Mouse (Mus musculus) heart, embryonic 16.5 days (tissue): ENCODE data around the gene Top3b. TPM values are rescaled to one million over a fixed set of nuclear protein-coding genes. Genes with fewer than 3 reads are reported as not detected.

ENCODE experiments used
- ATAC-seq: fragments of 200-750 bp; cut with Nextera tagmentation; replicated peaks from 2 replicates; pipeline ENCODE4 v1.8.0; 2017; ENCODE audit warnings: moderate number of reproducible peaks; ENCODE audit not compliant: insufficient read depth, low FRiP score; ENCODE audit errors: extremely low read depth
- H3K27ac ChIP-seq: fragments of 300-500 bp; sonication (generic); 2 replicates; pipeline ENCODE4 v1.5.1; 2014; ENCODE audit warnings: mild to moderate bottlenecking, low read length, control low read depth, moderate library complexity
- H3K27me3 ChIP-seq: fragments of 300-500 bp; sonication (generic); 2 replicates; pipeline ENCODE4 v1.6.1; 2014; ENCODE audit warnings: low read length, mixed read lengths; ENCODE audit not compliant: control insufficient read depth, insufficient read depth
- H3K36me3 ChIP-seq: fragments of 300-500 bp; sonication (generic); 2 replicates; pipeline ENCODE4 v1.6.1; 2014; ENCODE audit not compliant: control insufficient read depth, insufficient read depth
- H3K4me1 ChIP-seq: fragments of 300-500 bp; sonication (generic); 2 replicates; pipeline ENCODE4 v1.6.1; 2014; ENCODE audit warnings: low read length, mixed read lengths; ENCODE audit not compliant: control insufficient read depth, insufficient read depth
- H3K4me2 ChIP-seq: fragments of 300-500 bp; sonication (generic); 2 replicates; pipeline ENCODE4 v1.6.1; 2014; ENCODE audit warnings: low read depth, mild to moderate bottlenecking, control low read depth, low read length
- H3K4me3 ChIP-seq: fragments of 300-500 bp; sonication (generic); 2 replicates; pipeline ENCODE4 v1.5.1; 2014; ENCODE audit warnings: mild to moderate bottlenecking, control low read depth, low read length
- H3K9ac ChIP-seq: fragments of 300-500 bp; sonication (generic); 2 replicates; pipeline ENCODE4 v1.6.1; 2014; ENCODE audit warnings: low read length, control low read depth
- H3K9me3 ChIP-seq: fragments of 300-500 bp; sonication (generic); replicated peaks from 2 replicates; pipeline ENCODE4 v1.6.1; 2016; ENCODE audit warnings: low read length; ENCODE audit not compliant: control insufficient read depth
- WGBS: fragments of 180-500 bp; shearing (Covaris S2); extraction: QIAGEN DNeasy Blood & Tissue Kit; methylation state at CpG from one replicate; pipeline ENCODE4 v1.1.7; 2014; 5-methylcytosine and 5-hydroxymethylcytosine counted together
- polyA plus RNA-seq: library from polyadenylated mRNA; unstranded; fragments of >200 nt; fragmentation: Nextera tagmentation; extraction: Ambion mirVana; gene quantifications from 2 replicates; pipeline ENCODE4 v1.2.1, GENCODE M21; 2015

Top3b gene
- polyA plus RNA-seq, 1 experiment from 2014 or later: 45.1 TPM

- Histone ChIP-seq H3K27ac (no peak overlapping the region), H3K4me3 (no peak overlapping the region), H3K4me2 (no peak overlapping the region), H3K9ac (no peak overlapping the region), H3K27me3 (no peaks in the 10 kb centered on the region), H3K4me1 (no peaks in the 10 kb centered on the region), H3K36me3 (no peaks in the 10 kb centered on the region), H3K9me3 (peaks cover 5% of the 10 kb centered on the region; the same call in 1 of the 2 replicates)
- 89% methylated on average over 2 of the region's 2 CpGs for WGBS
- ATAC-seq: no peak
These were observed 70.5 kb downstream of the Top3b start for GRCm38 (mm10) chr16:16941078-16941477.

Other genes with a start within 250 kb of the Top3b start
- not detected in 2 replicates for gene Olfr19, start 194.3 kb upstream of the Top3b start, polyA plus RNA-seq
- 0.56 and 1.6 TPM in 2 replicates for gene Spag6l, start 41.3 kb upstream of the Top3b start, polyA plus RNA-seq
- gene Igll1, start 6.8 kb upstream of the Top3b start, polyA plus RNA-seq: 0.24 TPM in 1 of 2 replicates, not detected in the other
- gene Vpreb1, start 107 bp downstream of the Top3b start, polyA plus RNA-seq: 1.4 and 1.5 TPM in 2 replicates
- 25.8 and 28.5 TPM in 2 replicates for gene Ppm1f, start 25.7 kb downstream of the Top3b start, polyA plus RNA-seq
- 129 and 131 TPM in 2 replicates for gene Mapk1, start 112.6 kb downstream of the Top3b start, polyA plus RNA-seq
- 9.4 and 10.1 TPM in 2 replicates for gene Ypel1, start 199.0 kb downstream of the Top3b start, polyA plus RNA-seq
- gene Ppil2, start 240.5 kb downstream of the Top3b start, polyA plus RNA-seq: 102 and 111 TPM in 2 replicates